Mouse (Mus musculus): Measurements from ENCODE around the gene Itga9.

DNA sequence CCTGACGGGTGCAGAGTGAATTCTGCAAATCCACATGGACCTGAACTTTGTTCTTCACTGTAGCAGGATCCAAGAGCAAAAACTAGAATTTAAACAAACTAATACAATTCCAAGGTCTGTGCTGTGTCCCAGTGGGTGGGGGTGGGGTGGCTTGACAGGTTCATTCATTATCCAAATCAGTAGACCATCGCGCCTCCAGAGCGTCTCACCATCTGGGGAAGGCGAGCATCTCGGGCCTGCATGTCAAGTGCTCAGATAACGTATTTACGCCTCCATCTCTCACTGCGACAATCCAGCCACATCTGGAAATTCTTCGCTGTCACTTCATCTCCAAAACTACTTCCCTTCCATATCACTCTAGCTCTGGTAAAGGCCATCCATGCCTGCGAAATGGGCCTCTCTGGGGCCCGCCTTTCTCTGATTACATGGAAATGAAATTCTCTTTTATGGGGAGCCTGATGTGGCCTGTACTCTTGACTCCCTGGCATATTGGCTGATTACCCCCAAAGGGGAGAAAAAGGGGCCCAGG lies 254.2 kb downstream of the Itga9 start:
- TF ChIP-seq POLR2A (IDR thresholded peaks at IDR 0.05; ENCODE audit: insufficient read depth, low read depth, low read length) (no peak), CTCF (IDR thresholded peaks at IDR 0.05; ENCODE audit: insufficient read depth, low read depth, low read length) (no peak)

Measured in olfactory bulb, adult 2 months (tissue).